Mouse (Mus musculus): ENCODE data around the gene Adap1. TPM values are rescaled to one million over a fixed set of nuclear protein-coding genes. Genes with fewer than 3 reads are reported as not detected.

Gene Adap1
- total RNA-seq, 2 experiments from 2014 or later = 255 to 270 TPM

DNA sequence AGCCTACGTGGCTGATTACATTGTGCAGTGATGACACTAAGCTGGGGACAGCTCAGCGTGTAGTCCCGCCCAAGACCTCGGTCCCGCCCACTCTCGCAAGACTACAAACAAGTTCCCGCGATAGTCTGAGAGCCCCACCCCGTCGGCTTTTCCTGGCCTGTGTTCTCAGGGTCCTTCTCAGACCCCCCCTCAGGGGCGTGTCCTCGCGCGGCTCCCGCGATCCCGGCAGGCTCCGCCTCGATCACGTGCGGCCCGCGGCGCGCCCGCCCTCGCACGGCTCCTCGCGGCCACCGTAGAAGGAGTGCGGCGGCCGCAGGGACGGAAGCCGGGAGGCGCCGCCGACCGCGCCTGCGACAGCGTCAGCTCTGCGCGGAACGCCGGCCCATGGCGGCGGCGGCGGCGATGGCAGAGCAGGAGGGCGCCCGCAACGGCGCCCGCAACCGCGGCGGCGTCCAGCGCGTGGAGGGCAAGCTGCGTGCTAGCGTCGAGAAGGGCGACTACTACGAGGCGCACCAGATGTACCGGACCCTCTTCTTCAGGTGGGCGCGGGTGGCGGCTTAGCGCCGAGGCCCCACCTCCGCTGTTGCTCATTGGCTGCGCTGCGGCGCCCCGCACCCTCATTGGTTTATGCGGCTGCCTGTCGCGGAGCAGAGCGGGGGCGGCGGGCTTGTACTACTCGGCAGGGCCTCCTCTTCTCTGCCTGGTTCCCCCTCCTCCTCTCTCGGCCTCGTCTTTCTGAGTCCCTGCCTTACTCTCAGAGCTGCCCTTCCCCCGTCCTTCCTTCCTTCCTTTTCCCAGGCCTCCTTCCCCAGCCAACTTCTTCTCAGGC lies 73.1 kb downstream of the Adap1 start, which contains the start of gene Get4:
Gene Get4, plus strand, starts transcription at position 244 of the 829 bp plus-strand sequence.
- peak; percentile 98 to 99 for DNase-seq (ENCODE audit: low spot score in 2 of 2)

GRCm38 (mm10) chr5:139251736-139252080 lies 73.7 kb downstream of the Adap1 start:
- DNase-seq (ENCODE audit: low spot score in 2 of 2) = no peak

- no peak for DNase-seq (ENCODE audit: low spot score in 2 of 2)
Measured at GRCm38 (mm10) chr5:139251279-139251678, 74.1 kb downstream of the Adap1 start.

- no peak for DNase-seq (ENCODE audit: low spot score in 2 of 2)
Measured at GRCm38 (mm10) chr5:139248846-139249245, 76.6 kb downstream of the Adap1 start.

DNA sequence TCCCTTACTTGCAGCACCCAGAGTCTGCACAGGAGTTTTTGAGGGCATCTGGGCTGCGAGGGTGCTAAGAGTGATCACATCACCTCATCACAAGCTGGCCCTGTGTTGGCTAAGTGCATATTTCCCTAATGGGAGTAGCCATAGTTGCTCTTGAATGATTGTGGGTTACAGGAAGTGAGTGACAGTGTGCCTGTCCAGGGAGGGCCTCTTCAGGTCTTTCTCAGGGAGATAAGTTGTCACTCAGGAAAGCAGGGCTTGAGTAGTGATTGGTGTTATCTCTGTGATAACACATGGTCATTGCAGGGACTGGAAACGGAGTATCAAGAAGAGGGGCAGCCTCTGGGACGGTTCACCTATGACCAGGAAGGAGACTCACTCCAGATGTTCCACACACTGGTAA lies 77.7 kb downstream of the Adap1 start:
- no peak for DNase-seq (ENCODE audit: low spot score in 2 of 2)

DNA sequence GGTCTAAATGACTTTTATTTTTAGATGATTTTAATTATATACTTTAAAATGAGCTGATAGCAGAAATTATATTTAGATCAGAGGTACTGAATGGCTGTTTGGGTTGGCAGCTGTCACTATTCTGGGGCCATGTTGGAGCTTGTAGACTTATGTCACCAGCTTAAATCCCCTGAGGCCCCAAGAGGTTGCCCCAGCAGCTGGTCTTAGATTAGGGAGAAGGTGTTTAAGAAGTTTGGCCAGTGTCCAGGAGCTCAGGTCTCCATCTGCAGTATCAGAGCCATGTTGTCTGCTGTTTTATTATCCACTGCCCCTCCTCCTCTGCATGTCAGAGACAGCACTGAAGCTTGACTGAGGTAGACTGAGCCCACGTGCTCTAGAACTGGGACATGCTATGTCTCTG lies 82.0 kb downstream of the Adap1 start:
- DNase-seq (ENCODE audit: low spot score in 2 of 2) = no peak

DNA sequence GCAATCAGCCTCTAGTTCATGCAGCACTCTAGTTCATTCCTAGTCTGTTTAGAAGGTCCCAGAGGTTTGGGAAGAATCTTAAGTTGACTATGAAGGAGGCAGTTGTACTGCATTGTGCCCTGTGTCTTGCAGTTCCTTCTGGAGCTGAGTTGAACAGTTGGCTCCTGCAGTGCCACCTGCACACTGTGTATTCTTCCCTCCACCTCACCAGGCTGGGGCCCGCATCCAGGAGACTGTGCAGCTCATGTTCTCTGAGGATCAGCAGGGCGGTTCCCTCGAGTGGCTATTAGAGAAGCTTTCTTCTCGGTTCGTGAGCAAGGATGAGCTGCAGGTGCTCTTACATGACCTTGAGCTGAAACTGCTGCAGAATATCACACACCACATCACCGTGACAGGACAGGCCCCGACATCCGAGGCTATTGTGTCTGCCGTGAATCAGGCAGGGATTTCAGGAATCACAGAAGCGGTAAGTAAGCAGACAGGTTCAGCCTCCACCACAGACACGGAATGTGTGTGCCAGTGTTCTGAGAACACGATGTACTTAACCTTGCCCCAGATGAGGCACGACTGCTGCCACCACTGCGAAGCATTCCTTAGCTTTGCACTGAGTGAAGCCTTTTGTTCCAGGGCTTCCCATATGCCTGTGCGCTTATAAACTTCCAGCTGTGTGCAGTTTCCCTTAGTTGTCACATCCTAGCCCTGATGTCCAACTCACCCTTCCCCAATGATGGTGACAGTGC lies 84.2 kb downstream of the Adap1 start:
- DNase-seq (ENCODE audit: low spot score in 2 of 2) = no peak

GRCm38 (mm10) chr5:139237436-139237835 lies 88.0 kb downstream of the Adap1 start:
- DNase-seq (ENCODE audit: low spot score in 2 of 2) = no peak

DNA sequence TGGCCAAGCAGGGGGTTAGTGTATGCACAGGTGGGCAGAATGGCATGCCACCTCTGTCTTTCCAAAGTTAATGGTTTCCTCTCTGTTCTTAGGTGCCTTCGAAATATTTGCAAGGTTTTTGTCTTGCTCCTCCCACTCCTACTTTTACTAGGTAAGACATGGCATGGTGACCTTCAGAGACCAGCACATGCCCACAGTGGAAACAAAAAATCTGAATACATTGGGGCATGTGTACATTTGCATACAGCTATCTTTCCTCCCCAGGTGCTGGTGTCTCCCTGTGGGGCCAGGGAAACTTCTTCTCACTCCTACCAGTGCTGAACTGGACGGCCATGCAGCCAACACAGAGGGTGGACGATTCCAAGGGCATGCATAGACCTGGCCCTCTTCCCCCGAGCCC lies 91.0 kb downstream of the Adap1 start:
- DNase-seq (ENCODE audit: low spot score in 2 of 2) = no peak

DNA sequence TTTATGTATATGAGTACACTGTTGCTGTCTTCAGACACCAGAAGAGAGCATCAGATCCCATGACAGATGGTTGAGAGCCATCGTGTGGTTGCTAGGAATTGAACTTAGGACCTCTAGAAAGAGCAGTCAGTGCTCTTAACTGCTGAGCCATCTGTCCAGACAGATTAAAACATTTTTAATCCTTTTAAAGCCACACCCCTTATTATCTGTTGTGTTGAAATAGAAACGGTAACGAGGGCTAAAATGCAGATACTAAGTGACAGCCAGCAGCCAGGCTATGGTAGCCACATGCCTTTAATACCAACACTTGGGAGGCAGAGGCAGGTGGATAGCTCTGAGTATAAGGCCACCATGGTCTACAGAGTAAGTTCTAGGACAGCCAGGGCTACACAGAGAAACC lies 93.3 kb downstream of the Adap1 start:
- DNase-seq (ENCODE audit: low spot score in 2 of 2) = no peak

DNA sequence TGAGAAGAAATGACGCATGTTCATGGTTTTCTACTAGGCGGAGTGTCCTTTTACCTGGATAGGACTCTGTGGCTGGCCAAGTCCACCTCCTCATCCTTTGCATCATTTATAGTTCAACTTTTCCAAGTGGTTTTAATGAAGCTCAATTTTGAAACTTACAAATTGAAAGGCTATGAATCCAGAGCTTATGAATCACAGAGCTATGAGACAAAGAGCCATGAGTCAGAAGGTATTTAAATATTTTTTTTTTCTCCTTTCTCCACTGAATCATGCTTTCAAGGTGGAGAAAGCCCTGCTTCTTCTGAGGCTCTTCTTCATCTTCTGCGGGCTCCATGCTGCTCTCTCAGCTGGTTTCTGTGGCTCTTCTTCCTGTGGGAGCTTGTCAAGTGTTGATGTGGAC lies 95.7 kb downstream of the Adap1 start:
- DNase-seq (ENCODE audit: low spot score in 2 of 2) = no peak

DNA sequence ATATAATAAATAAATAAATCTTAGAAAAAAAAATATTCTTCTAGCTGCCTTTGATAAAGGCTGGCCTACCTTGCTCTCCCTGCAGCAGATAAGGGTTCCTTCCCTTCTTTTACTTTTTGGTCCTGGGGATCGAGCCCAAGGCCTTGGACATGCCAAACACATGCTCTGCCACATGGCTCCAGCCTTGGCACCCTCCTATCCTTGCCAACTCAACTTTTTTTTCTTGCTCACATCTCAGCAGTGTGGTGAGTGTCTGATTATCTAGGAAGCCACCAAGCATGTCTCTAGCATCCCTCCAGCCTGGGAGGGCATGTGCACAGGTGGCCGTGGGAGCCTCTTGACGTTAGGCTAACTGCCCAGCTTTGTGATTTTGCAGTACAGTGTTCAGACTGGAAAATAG lies 97.1 kb downstream of the Adap1 start:
- DNase-seq (ENCODE audit: low spot score in 2 of 2) = no peak

DNA sequence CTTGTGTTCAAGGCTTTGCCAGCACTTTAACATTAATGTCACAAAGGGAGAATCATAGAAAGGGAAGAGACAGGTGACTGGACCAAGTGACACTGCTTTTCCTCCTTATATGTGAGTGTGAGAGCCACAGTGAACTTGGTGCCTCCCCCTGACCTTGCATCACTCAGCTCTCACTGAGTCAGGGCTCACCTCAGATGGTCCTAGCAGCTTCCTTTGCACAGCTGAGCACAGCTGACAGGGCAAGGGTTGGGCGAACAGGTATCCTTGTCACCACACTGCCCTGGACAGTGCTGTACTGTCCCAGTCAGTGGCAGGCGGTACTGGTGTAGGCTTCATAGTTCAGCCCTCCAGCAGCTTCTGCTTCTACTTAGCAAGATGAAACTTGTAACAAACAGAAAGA lies 97.8 kb downstream of the Adap1 start:
- no peak for DNase-seq (ENCODE audit: low spot score in 2 of 2)

- no peak for DNase-seq (ENCODE audit: low spot score in 2 of 2)
Measured at GRCm38 (mm10) chr5:139227236-139227635, 98.2 kb downstream of the Adap1 start.

DNA sequence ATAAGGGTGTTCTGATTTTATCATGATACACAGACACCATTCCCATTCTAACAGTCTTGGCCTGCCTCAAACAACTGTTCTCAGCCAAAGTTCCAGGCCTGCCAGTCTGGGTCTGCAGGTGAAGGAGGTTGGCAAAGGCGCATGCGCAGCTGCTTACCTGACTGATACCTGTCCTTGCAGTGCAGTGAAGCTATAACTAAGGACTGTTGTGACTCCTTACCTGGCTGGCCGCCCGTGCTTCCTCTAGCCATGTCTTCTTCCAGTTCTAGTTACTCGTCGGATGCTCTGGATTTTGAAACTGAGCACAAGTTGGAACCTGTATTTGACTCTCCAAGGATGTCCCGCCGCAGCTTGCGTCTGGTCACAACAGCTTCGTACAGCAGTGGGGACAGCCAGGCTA lies 102.1 kb downstream of the Adap1 start:
- no peak for DNase-seq (ENCODE audit: low spot score in 2 of 2)

Small RNA genes lying within 50 kb of the gene (microRNA-seq; reads per million reads assigned to microRNA genes)
- 585 to 726 reads per million in 2 experiments for gene Mir339

Other genes starting within 250 kb of the Adap1 start
- gene Prkar1b, start 175.6 kb downstream of the Adap1 start, total RNA-seq (2021) = 100 to 1,000 TPM; 404 to 409 TPM
- 10 to 100 TPM in 1 of 2 experiments, 1 to 10 TPM in 1; 7.3 to 11.4 TPM for gene Dnaaf5, start 175.4 kb downstream of the Adap1 start, total RNA-seq (2021)
- gene Sun1, start 125.0 kb downstream of the Adap1 start, total RNA-seq (2021) = 10 to 100 TPM; 66.0 to 77.0 TPM
- gene Get4, start 73.3 kb downstream of the Adap1 start, total RNA-seq (2021) = 10 to 100 TPM; 51.7 to 60.2 TPM
- 10 to 100 TPM; 74.9 to 79.5 TPM for gene Cox19, start 25.8 kb upstream of the Adap1 start, total RNA-seq (2021)
- not detected for gene Cyp2w1, start 27.0 kb upstream of the Adap1 start, total RNA-seq (2021)
- gene Gpr146, start 52.1 kb upstream of the Adap1 start, total RNA-seq (2021) = 1 to 10 TPM; 6.8 to 7.8 TPM
- under 1 TPM; 0.22 to 0.32 TPM for gene C130050O18Rik, start 79.7 kb upstream of the Adap1 start, total RNA-seq (2021)
- gene Gper1, start 97.5 kb upstream of the Adap1 start, total RNA-seq (2021) = 1 to 10 TPM; 3.7 to 3.8 TPM
- 10 to 100 TPM; 19.3 to 21.0 TPM for gene 3110082I17Rik, start 134.9 kb upstream of the Adap1 start, total RNA-seq (2021)
- gene Zfand2a, start 158.9 kb upstream of the Adap1 start, total RNA-seq (2021) = 10 to 100 TPM; 78.9 to 81.7 TPM
- gene Uncx, start 217.9 kb upstream of the Adap1 start, total RNA-seq (2021) = under 1 TPM in 1 of 2 experiments, not detected in 1; 0.13 TPM

Data from layer of hippocampus, postnatal 10 days (tissue).